Mouse (Mus musculus) embryo, embryonic 10 days (tissue): ENCODE measurements at regions not wholly inside any gene's neighbourhood (a gene's known extent, or its start where the extent isn't known, plus 50 kb on each side); places are given as distances from the start of the nearest gene placed in this dataset.

Source experiments
- DNase-seq: peaks from one replicate; pipeline ENCODE4 v3.0.0-alpha.2; 2015; ENCODE audit warnings: low spot score

DNA sequence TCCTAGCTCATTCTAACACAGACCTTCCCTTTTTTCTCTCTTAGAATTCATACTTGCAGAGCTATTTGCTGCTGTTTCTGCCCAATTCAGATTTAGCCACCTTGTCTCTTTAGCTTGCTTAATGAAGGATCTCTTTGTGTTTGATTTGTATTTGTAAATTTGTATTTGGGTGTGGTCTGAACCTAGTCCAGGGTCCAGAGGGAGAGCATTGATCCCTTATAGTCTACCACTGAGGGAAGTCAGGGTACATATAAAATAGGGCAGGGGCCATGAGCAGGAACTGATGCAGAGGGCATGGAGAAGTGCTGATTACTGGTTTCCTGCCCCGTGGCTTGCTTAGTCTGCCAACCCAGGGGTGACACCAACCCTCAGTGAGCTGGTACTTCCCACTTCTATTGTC, 508.7 kb downstream of the Tm4sf1 start:
- DNase-seq: no peak

- peak; percentile 77 for DNase-seq
Observed at GRCm38 (mm10) chr3:56789155-56789554, 512.6 kb downstream of the Tm4sf1 start.

GRCm38 (mm10) chr3:56773920-56774319, 527.9 kb downstream of the Tm4sf1 start:
- no peak for DNase-seq

GRCm38 (mm10) chr3:56770225-56770624, 531.6 kb downstream of the Tm4sf1 start:
- DNase-seq: no peak

GRCm38 (mm10) chr3:56767133-56767532, 534.7 kb downstream of the Tm4sf1 start:
- DNase-seq: no peak

DNA sequence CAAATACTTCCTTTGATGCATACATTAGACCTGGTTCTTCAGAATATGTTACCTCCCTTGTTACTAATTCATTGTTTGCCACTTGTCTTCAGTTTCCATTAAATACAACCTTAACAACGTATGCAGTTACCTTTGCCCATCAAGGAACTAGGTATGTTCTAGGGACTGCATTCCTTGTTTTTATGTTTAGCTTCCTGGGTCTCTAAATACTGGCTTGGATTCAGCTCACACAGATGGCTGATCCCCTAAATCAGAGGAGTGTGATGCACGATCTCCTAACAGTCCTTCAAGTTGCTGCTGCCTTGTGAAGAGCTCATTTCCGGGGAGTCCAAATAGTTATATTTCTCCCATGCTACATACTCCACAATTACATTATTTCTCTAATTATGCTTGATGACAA, 537.5 kb downstream of the Tm4sf1 start:
- DNase-seq: no peak

GRCm38 (mm10) chr3:56763896-56764295, 537.9 kb downstream of the Tm4sf1 start:
- DNase-seq: no peak

- DNase-seq: peak; percentile 84
Observed at GRCm38 (mm10) chr3:56753654-56754053, 548.1 kb downstream of the Tm4sf1 start.

DNA sequence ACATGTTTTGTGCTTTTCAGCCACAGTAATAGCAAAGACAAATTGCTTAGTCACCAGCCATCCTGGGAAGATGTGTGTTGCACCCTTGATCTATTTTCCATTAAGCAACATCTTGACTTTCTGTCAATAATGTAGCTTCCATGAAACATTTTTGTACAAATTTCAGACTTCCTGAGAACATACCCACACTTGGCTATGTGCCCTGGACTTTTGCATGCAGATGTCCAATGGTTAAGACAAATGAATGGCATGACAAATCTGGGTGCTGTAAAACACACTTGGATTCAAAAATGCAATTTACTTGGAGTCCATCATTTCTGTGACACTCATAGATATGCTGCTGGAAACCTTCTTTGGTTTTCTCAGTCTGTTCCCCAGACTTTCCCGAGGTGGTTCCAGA, 549.9 kb downstream of the Tm4sf1 start:
- DNase-seq: no peak

DNA sequence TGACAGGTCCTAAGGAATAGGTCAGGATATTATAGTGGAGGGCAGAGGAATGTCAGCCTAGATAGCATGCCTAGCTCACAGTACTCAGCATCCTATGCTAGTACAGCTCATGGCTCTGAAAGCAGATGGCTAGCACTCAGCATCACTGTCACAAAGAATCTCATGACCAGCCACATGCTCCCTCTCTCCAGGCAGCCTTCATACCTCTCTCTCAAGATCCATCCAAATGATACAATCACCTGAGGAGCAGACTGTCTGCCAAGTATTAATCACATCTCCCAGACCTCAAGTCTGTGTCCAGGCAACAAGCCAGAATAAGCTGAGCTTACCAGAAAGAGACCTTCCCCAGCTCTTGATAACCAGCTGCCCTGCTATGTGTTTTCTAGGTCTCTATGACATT, 557.4 kb upstream of the Nbea start:
- DNase-seq: no peak

GRCm38 (mm10) chr3:56739451-56739850, 556.0 kb upstream of the Nbea start:
- no peak for DNase-seq

GRCm38 (mm10) chr3:56730849-56731248, 547.3 kb upstream of the Nbea start:
- DNase-seq: no peak

- no peak for DNase-seq
Observed at GRCm38 (mm10) chr3:56724991-56725390, 541.5 kb upstream of the Nbea start.

- no peak for DNase-seq
Observed at GRCm38 (mm10) chr3:56708260-56708659, 524.8 kb upstream of the Nbea start.

GRCm38 (mm10) chr3:56707312-56707711, 523.8 kb upstream of the Nbea start:
- DNase-seq: no peak

DNA sequence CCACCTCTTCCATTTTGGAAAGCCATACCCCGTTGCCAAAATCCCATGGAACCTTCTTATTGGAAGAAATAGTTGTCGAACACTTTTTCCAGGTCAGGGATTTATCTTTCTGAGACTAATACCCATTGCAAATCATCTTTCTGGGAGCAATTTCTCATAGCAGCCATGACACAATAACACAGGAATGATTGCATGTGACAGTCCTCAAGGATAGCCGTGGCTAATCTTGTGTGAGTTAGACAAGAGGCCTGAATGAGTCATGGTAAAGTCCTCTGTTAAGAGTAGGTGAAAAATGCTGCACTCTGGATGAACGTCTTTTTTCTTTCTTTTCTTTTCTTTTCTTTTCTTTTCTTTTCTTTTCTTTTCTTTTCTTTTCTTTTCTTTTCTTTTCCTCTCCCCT, 522.5 kb upstream of the Nbea start:
- DNase-seq: no peak

DNA sequence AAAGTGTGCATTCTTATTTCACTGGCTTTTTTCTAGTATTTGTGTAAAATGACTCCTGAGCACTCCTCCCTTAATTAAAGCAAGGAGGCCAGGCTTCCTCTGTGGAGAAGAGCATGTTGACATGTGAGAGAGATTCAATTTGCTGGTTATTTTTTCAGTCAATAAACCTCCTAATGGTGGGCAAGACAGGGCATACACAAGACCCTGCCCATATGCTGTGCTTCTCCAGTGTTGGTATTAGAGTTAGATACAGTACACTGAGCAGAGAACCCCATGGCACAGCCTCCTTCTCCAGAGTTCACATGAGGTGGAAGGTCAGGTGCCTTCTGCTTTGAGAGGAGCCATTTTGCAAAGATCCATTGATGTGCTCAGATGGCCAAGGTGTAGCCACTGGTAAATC, 515.4 kb upstream of the Nbea start:
- no peak for DNase-seq

DNA sequence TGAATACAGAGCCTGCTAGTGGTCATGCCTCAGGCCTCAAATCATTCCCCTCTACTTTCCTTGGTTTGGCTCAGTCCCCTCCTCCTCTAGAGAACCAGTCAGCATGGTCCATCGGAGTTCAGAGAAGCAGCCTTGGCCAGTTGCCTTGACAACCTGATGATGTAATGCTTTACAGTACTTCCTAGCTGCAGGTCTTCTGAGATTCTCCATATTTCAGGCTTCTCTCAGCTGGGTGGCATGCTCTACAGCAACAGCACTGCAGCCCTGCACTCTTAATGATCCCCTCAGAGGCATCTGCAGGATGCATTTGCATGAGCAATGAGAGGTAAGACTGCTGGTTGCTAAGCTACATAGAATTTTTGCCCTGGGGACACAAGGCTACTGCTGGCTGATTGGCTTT, 514.7 kb upstream of the Nbea start:
- DNase-seq: peak; percentile 53

GRCm38 (mm10) chr3:56681031-56681430, 497.5 kb upstream of the Nbea start:
- DNase-seq: no peak

DNA sequence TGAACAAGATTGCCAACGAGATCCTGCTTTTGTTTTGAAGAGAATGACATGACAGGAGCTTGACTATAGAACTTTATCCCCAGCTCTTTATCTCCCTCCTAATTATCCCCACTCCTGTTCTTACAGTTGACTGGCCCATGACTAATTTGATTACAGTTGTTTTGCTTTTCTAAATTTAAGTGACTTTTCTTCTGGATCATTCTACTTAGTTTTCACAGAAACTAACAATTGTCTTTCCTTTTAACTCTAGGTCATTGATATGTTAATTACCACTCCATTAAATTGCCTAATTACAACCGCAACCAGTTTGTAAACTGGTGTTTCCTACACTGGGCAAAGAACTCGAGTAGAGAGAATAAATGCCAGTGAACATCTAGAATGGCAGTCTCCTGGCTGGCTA, 485.3 kb upstream of the Nbea start:
- DNase-seq: no peak

GRCm38 (mm10) chr3:56660594-56660993, 477.1 kb upstream of the Nbea start:
- no peak for DNase-seq

DNA sequence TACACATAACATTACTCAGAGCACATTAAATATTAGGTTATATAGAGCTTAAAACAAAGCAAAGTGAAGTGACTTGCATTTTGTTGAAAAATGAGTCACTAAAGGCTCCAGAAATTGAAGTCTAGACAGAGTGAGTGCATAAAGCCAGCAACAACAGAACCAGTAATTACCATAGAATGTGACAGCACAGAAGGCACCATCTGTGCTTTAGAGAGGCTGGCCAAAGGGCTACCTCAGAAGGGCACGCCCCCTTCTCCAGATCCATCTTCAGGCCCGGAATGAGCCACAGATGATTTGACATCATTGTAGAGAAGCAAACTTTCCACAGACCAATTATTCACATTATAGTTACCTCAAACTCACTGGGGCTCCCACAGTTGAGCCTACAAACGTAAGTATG, 463.8 kb upstream of the Nbea start:
- DNase-seq: no peak
